Mouse (Mus musculus) splenic B cell, adult 2 months (primary cell): ENCODE measurements at regions not wholly inside any gene's neighbourhood (a gene's known extent, or its start where the extent isn't known, plus 50 kb on each side); places are given as distances from the start of the nearest gene placed in this dataset.

Source experiments
- DNase-seq: peaks from one replicate; pipeline ENCODE4 v3.0.0-alpha.2; 2011; ENCODE audit warnings: low read depth, low spot score
- H3K27me3 ChIP-seq: 2 replicates; pipeline ENCODE4 v1.6.1; 2012; ENCODE audit warnings: mild to moderate bottlenecking, low read length, moderate library complexity, mixed read lengths; ENCODE audit not compliant: control insufficient read depth, poor library complexity, insufficient read depth, severe bottlenecking
- H3K36me3 ChIP-seq: 2 replicates; pipeline ENCODE4 v1.6.1; 2012; ENCODE audit warnings: mild to moderate bottlenecking, low read length, moderate library complexity, mixed read lengths; ENCODE audit not compliant: control insufficient read depth, poor library complexity, insufficient read depth, severe bottlenecking

GRCm38 (mm10) chr2:47750997-47751623 is 1062.8 kb upstream of the Acvr2a start:
- Histone ChIP-seq H3K36me3 (no peaks in the 10 kb centered on the region), H3K27me3 (no peaks in the 10 kb centered on the region)
- no peak for DNase-seq

- DNase-seq: no peak
- Histone ChIP-seq H3K36me3 (no peaks in the 10 kb centered on the region), H3K27me3 (no peaks in the 10 kb centered on the region)
These were observed 1058.2 kb upstream of the Acvr2a start for GRCm38 (mm10) chr2:47755716-47756115.

DNA sequence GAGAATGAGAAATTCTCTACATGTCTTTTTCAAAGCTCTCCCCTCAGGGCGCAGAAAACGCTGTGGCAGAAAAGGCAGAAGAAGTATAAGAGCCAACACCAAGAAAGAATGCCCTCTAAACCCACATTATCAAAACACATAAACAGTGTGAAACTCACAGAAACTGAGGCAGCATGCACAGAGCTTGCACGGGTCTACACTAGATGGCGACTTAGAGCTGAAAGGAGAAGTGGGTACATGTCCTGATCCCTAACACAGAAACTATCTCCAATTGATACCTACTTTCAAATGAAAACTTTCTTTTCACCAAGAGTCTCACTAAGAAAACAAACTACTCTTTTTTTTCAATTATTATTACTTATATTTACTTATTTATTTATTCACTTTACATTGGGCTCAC is 1057.7 kb upstream of the Acvr2a start:
- no peaks in the 10 kb centered on the region for H3K27me3 ChIP-seq
- DNase-seq: no peak
- no peaks in the 10 kb centered on the region for H3K36me3 ChIP-seq

- no peaks in the 10 kb centered on the region for H3K27me3 ChIP-seq
- no peak for DNase-seq
These were observed 1038.1 kb upstream of the Acvr2a start for GRCm38 (mm10) chr2:47775766-47776165.

GRCm38 (mm10) chr2:47776965-47777364 is 1036.9 kb upstream of the Acvr2a start:
- Histone ChIP-seq H3K36me3 (no peaks in the 10 kb centered on the region), H3K27me3 (no peaks in the 10 kb centered on the region)
- DNase-seq: no peak

More at GRCm38 (mm10) chr2:47775766-47776165, 1038.1 kb upstream of the Acvr2a start:
- H3K36me3 ChIP-seq: no peaks in the 10 kb centered on the region

- no peaks in the 10 kb centered on the region for H3K27me3 ChIP-seq
- H3K36me3 ChIP-seq: no peaks in the 10 kb centered on the region
- peak; percentile 11 for DNase-seq
These were observed 1028.1 kb upstream of the Acvr2a start for GRCm38 (mm10) chr2:47785848-47786247.

DNA sequence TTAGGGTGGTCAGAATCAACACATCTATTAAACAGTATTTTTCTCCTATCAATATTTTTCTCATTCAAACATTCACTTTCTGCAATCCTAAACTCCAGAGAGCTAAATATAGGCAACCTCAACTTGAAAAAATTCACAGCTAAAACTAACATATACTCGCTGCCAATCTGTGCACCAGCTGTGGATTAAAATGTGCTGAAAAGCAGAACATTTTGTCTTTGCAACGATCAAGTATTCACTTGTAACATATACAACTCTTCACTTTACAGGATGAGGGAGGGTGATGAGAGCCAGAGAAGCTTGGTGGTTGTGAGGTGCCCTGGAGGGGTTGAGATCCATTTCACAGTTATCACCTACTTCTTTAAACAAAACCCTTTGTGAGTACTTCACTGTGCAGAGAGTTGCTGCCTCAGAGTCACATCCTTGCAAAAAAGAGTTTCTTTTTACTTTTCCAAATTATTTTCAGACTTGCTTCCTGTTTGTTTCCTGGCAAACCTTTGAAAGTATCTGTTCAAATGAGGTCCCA is 991.1 kb upstream of the Acvr2a start:
- no peak for DNase-seq
- no peaks in the 10 kb centered on the region for H3K27me3 ChIP-seq
- H3K36me3 ChIP-seq: no peaks in the 10 kb centered on the region

GRCm38 (mm10) chr2:47832493-47832892 is 981.4 kb upstream of the Acvr2a start:
- DNase-seq: no peak
- no peaks in the 10 kb centered on the region for H3K36me3 ChIP-seq
- no peaks in the 10 kb centered on the region for H3K27me3 ChIP-seq

GRCm38 (mm10) chr2:47833517-47833916 is 980.4 kb upstream of the Acvr2a start:
- H3K36me3 ChIP-seq: no peaks in the 10 kb centered on the region
- no peaks in the 10 kb centered on the region for H3K27me3 ChIP-seq
- DNase-seq: no peak

DNA sequence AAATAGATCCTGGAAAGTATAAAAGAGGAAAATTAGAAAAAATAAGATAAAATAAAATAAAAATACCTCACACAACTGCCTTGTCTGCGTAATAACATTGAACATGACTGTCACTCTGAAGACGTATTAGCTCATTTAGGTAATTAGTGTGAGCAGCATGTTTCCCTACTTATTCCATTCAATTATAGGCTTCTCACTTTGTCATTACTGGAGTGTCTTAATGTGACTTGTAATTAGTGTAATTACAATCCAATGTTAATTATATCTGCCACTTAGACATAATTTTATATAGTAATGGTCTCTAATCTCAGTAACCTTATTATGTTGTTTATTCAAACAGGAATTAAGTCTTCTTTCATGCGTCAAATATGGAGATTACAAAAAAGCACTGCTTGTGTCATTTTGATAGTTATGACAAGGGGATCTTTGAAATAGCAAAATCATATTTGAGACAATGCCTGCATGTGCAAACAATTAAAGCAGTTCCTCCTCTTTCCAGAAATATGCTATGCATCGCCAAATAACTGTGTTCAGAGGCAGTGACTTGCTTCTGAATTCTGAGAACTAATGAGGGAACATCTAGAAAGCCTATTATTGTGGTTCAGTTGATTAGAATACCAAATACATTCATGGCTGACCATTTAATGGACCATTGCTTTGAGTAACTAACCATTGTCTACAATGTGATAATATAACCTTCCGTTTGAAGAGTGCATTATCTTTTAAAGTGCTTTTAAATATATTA is 979.7 kb upstream of the Acvr2a start:
- Histone ChIP-seq H3K36me3 (no peaks in the 10 kb centered on the region), H3K27me3 (no peaks in the 10 kb centered on the region)
- no peak for DNase-seq

DNA sequence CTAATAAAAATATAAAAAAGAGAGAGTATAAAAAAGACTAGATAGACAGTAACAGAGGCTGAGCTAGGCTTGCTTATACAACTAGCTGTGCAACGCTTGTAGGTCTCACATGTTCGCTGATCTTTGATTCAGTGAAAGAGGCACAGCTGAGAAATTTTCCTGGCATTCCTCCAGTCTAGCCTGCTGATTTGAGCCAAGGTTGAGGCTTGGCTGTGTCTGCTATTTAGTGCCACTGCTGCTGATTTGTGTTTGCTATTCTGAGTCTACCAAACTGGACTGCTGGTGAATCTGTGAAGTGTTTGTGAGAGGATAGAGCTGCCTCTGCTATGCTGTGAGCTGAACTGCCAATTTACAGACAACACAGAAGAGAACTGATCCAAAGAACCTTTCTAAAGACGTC is 956.7 kb upstream of the Acvr2a start:
- no peak for DNase-seq
- no peaks in the 10 kb centered on the region for H3K27me3 ChIP-seq

GRCm38 (mm10) chr2:47862446-47862845 is 951.5 kb upstream of the Acvr2a start:
- no peaks in the 10 kb centered on the region for H3K36me3 ChIP-seq
- no peak for DNase-seq
- H3K27me3 ChIP-seq: no peaks in the 10 kb centered on the region

More for the DNA sequence above, 956.7 kb upstream of the Acvr2a start:
- H3K36me3 ChIP-seq: no peaks in the 10 kb centered on the region

- DNase-seq: no peak
- Histone ChIP-seq H3K27me3 (no peaks in the 10 kb centered on the region), H3K36me3 (no peaks in the 10 kb centered on the region)
These were observed 935.9 kb upstream of the Acvr2a start for GRCm38 (mm10) chr2:47878002-47878401.

GRCm38 (mm10) chr2:47879071-47879470 is 934.8 kb upstream of the Acvr2a start:
- Histone ChIP-seq H3K36me3 (no peaks in the 10 kb centered on the region), H3K27me3 (no peaks in the 10 kb centered on the region)
- DNase-seq: no peak

DNA sequence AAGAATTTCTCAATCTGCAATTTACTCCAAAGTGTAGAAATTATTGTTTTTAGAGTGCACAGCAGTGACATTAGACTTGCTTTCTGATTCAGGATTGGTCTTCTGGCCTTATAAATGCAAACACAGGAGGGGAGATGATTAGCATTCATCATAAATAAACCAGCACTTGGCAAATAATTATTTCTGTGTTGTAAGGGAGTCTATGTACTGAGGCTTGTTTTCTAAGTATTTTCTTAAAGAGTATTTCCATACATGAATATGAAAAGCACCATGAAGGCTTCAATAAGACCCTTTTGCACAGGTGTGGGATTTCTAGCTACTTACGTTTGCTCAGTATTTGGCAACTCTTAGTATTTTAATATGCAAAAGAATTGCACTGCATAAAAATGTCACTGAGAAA is 934.1 kb upstream of the Acvr2a start:
- no peaks in the 10 kb centered on the region for H3K27me3 ChIP-seq
- no peaks in the 10 kb centered on the region for H3K36me3 ChIP-seq
- no peak for DNase-seq
